Mouse (Mus musculus) heart, postnatal 0 days (tissue): ENCODE results near the gene Sh3gl3. TPM values are rescaled to one million over a fixed set of nuclear protein-coding genes. Genes with fewer than 3 reads are reported as not detected.

Source experiments
- ATAC-seq: fragments of 200-750 bp; cut with Nextera tagmentation; 2 replicates; pipeline ENCODE4 v1.8.0; 2017; ENCODE audit warnings: low read depth, moderate number of reproducible peaks, moderate library complexity; ENCODE audit not compliant: insufficient read depth
- DNase-seq: peaks from one replicate; pipeline ENCODE4 v3.0.0-alpha.2; 2016; ENCODE audit warnings: low spot score
- H3K27ac ChIP-seq: fragments of 300-500 bp; sonication (generic); 2 replicates; pipeline ENCODE4 v1.5.1; 2014; ENCODE audit warnings: low read depth, mild to moderate bottlenecking
- H3K27me3 ChIP-seq: fragments of 300-500 bp; sonication (generic); 2 replicates; pipeline ENCODE4 v1.6.1; 2014; ENCODE audit warnings: low read length, mixed read lengths; ENCODE audit not compliant: control insufficient read depth, insufficient read depth
- H3K36me3 ChIP-seq: fragments of 300-500 bp; sonication (generic); replicated peaks from 2 replicates; pipeline ENCODE4 v1.6.1; 2014; ENCODE audit warnings: low read length, mixed read lengths; ENCODE audit not compliant: control insufficient read depth, insufficient read depth
- H3K4me1 ChIP-seq: fragments of 300-500 bp; sonication (generic); 2 replicates; pipeline ENCODE4 v1.6.1; 2014; ENCODE audit warnings: antibody characterized with exemption; ENCODE audit not compliant: control insufficient read depth, insufficient read depth
- H3K4me2 ChIP-seq: fragments of 300-500 bp; sonication (generic); 2 replicates; pipeline ENCODE4 v1.6.1; 2014; ENCODE audit warnings: low read depth, mild to moderate bottlenecking, low read length, moderate library complexity
- H3K4me3 ChIP-seq: fragments of 300-500 bp; sonication (generic); 2 replicates; pipeline ENCODE4 v1.5.1; 2014; ENCODE audit warnings: low read depth, low read length
- H3K9ac ChIP-seq: fragments of 300-500 bp; sonication (generic); replicated peaks from 2 replicates; pipeline ENCODE4 v1.6.1; 2014; ENCODE audit warnings: low read depth, low read length, mixed read lengths
- H3K9me3 ChIP-seq: fragments of 300-500 bp; sonication (generic); replicated peaks from 2 replicates; pipeline ENCODE4 v1.6.1; 2016; ENCODE audit warnings: low read length; ENCODE audit not compliant: control insufficient read depth
- CTCF ChIP-seq: IDR thresholded peaks from 2 replicates; pipeline ENCODE4 v1.5.1; 2016; ENCODE audit warnings: antibody characterized with exemption, control low read depth, low read depth
- EP300 ChIP-seq: IDR thresholded peaks from 2 replicates; pipeline ENCODE4 v1.6.1; 2016; ENCODE audit warnings: antibody characterized with exemption, low read depth
- WGBS: fragments of 180-500 bp; shearing (Covaris S2); extraction: QIAGEN DNeasy Blood & Tissue Kit; methylation state at CpG from one replicate; pipeline ENCODE4 v1.1.7; 2014; 5-methylcytosine and 5-hydroxymethylcytosine counted together
- polyA plus RNA-seq: library from polyadenylated mRNA; unstranded; fragments of >200 nt; fragmentation: Nextera tagmentation; extraction: Ambion mirVana; gene quantifications from 2 replicates; pipeline ENCODE4 v1.2.1, GENCODE M21; 2015
- total RNA-seq: library from RNA; depleted of rRNA; stranded (reverse); fragments of >200 nt; gene quantifications from 2 replicates; pipeline ENCODE4 v1.2.3, GENCODE M21; 2014; ENCODE audit warnings: low replicate concordance

Sh3gl3 gene
- total and polyA plus RNA-seq, 2 experiments from 2014 or later: 1.1 to 3.3 TPM

GRCm38 (mm10) chr7:82329831-82330230, 156.2 kb downstream of the Sh3gl3 start:
- no peak for TF ChIP-seq CTCF
- TF ChIP-seq EP300: no peak
- no peak overlapping the region for H3K9ac ChIP-seq
- H3K9me3 ChIP-seq: no peaks in the 10 kb centered on the region
- no peak overlapping the region for H3K4me3 ChIP-seq
- H3K4me1 ChIP-seq: no peaks in the 10 kb centered on the region
- 54% methylated on average over 4 of the region's 4 CpGs for WGBS
- no peak overlapping the region for H3K4me2 ChIP-seq
- peaks cover 7% of the 10 kb centered on the region for H3K27me3 ChIP-seq
- ATAC-seq (no peak), DNase-seq (no peak)
- no peaks in the 10 kb centered on the region for H3K36me3 ChIP-seq
- H3K27ac ChIP-seq: no peak overlapping the region

DNA sequence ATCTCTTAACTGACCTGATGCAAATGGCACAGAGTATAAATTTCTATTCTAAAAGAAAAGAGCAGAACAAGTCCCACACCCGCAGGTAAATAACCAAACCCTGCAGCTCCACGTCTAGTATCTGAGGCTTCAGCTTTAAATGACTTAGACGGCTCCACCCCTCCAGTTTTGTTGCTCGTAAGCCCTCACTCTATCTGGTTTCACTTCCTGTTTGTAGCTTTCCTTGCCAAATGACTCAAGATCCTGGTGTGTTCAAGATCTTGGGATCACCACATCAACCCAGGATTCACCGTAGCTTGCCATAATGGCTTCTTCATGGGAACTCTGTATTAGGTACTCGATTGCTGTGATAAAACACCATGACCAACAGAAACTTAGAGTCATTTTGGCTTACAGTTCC, 157.2 kb downstream of the Sh3gl3 start:
- Histone ChIP-seq H3K4me1 (no peaks in the 10 kb centered on the region), H3K9ac (no peak overlapping the region), H3K9me3 (no peaks in the 10 kb centered on the region), H3K4me3 (no peak overlapping the region), H3K27me3 (peaks cover 13% of the 10 kb centered on the region), H3K4me2 (no peak overlapping the region), H3K27ac (no peak overlapping the region), H3K36me3 (no peaks in the 10 kb centered on the region)
- 57% methylated on average over 6 of the region's 6 CpGs for WGBS
- no peak for DNase-seq
- ATAC-seq: no peak
- no peak for TF ChIP-seq CTCF
- no peak for TF ChIP-seq EP300

GRCm38 (mm10) chr7:82334000-82334399, 160.4 kb downstream of the Sh3gl3 start:
- no peaks in the 10 kb centered on the region for H3K9me3 ChIP-seq
- no peak for TF ChIP-seq CTCF
- no peak for TF ChIP-seq EP300
- DNase-seq (no peak), ATAC-seq (no peak)
- peaks cover 26% of the 10 kb centered on the region for H3K27me3 ChIP-seq
- 37% methylated on average over 1 of the region's 1 CpGs for WGBS
- no peak overlapping the region for H3K4me2 ChIP-seq
- no peaks in the 10 kb centered on the region for H3K4me1 ChIP-seq
- no peak overlapping the region for H3K27ac ChIP-seq
- H3K4me3 ChIP-seq: no peak overlapping the region
- no peaks in the 10 kb centered on the region for H3K36me3 ChIP-seq
- no peak overlapping the region for H3K9ac ChIP-seq

DNA sequence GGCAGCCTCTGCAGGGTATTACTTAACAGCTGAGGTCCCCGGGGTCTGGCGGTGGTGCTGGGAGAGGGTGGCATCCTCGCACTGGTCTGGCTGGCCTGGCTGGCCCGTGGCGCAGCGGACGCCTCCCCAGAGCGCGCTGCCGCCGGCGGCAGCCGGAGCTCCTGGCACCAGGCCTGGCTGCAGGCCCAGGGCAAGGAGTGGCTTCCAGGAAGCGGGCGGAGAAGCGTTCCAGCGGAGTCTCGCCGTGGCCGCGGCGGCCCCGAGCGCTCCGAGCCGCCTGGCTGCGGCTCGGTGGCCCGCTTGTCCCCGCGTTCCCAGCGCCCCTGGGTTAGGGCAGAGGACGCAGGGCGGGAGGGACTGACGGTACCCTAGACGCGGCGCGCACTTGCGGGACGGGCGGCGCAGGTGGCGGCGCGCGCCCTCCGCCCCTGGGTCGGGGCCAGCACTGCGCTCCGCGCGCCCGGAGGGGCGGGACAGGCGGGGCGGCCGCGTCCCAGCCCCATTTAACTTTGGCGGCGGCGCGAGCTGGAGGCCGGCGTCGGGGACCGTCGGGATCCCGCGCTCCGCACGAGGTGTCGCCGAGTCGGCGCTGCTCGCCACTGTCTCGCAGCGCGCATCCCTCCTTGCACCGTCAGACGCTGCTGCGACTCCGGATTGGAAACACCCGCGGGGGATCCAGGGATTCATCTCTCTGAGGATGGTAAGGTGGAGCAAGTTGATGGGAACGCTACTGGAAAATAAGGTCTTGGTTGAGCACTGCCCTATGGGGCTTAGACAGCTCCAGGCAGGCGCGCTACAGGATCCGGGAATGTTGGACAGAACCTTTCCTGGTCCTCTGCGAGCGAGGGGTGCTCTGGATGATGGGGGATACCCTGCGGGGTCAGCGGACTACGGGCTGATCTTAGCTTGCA, 161.8 kb downstream of the Sh3gl3 start, which contains the start of gene Adamtsl3:
Gene Adamtsl3, plus strand, starts transcription at position 484 of the 911 bp plus-strand sequence.
- peak within 1 kb of the TSS; percentile 57 for H3K4me3 ChIP-seq
- H3K9me3 ChIP-seq: no peaks in the 10 kb centered on the region
- H3K36me3 ChIP-seq: no peaks in the 10 kb centered on the region
- ATAC-seq: peak; percentile 76
- peak within 1 kb of the TSS; percentile 53 for H3K9ac ChIP-seq
- H3K4me2 ChIP-seq: peak within 1 kb of the TSS; percentile 79
- DNase-seq: peak; percentile 34
- whole genome bisulfite sequencing: 2% methylated on average over 76 of the region's 95 CpGs
- H3K4me1 ChIP-seq: no peaks in the 10 kb centered on the region
- TF ChIP-seq CTCF (no peak), EP300 (no peak)
- no peak within 1 kb of the TSS for H3K27ac ChIP-seq
- H3K27me3 ChIP-seq: peaks cover 26% of the 10 kb centered on the region

GRCm38 (mm10) chr7:82336132-82336531, 162.5 kb downstream of the Sh3gl3 start:
- ATAC-seq (peak; percentile 35), DNase-seq (peak; percentile 19)
- WGBS: 1% methylated on average over 31 of the region's 34 CpGs
- Histone ChIP-seq H3K9ac (no peak overlapping the region), H3K4me3 (peak overlapping the region; percentile 57), H3K36me3 (no peaks in the 10 kb centered on the region), H3K9me3 (no peaks in the 10 kb centered on the region), H3K27me3 (peaks cover 26% of the 10 kb centered on the region), H3K4me2 (peak overlapping the region; percentile 79), H3K4me1 (no peaks in the 10 kb centered on the region), H3K27ac (no peak overlapping the region)
- TF ChIP-seq EP300 (no peak), CTCF (no peak)
